21 mouse cellular contexts compared by ENCODE assay signal in genomic region chr2:20764566-20765090, GRCm38 (mm10).
DNase-seq lines count a peak whose midpoint lies in the region; TF ChIP-seq lines count a peak whose summit lies in the region.
"Had no signal": no experiment of that assay in that cellular context is flagged by ENCODE, and none has a peak within 500 bp of the region (broad histone marks: within the 10 kb centered on the region; RNA-seq: fewer than 3 reads in every experiment).

No protein-coding gene starts in this region.

- TF ChIP-seq CTCF in gastrocnemius, adult 2 months (IDR thresholded peaks at IDR 0.05), result no peak

- intact Hi-C loops in gastrocnemius, adult 2 months (cut with DNase I), result no loop called here
- intact Hi-C loops in gastrocnemius, postnatal 14 days (cut with DNase I; ENCODE audit: low total_unique reads), result no loop called here
- intact Hi-C loops in left cerebral cortex, postnatal 4 days (cut with DNase I), result no loop called here

- no peak overlapping the region for H3K4me3 ChIP-seq in gastrocnemius, adult 2 months
- H3K4me3 ChIP-seq: embryonic facial prominence, embryonic 13.5 days; embryonic facial prominence, embryonic 15.5 days; erythroblast, embryonic 14.5 days; forebrain, embryonic 10.5 days; forebrain, embryonic 12.5 days had no signal

- peak; percentile 68 for DNase-seq in gastrocnemius, adult 2 months
- no peak for DNase-seq in gastrocnemius, postnatal 14 days
- DNase-seq in gastrocnemius, postnatal 25 days, result peak; percentile 39
- DNase-seq in gastrocnemius, postnatal 10 days, result no peak
- peak; percentile 74 for DNase-seq in skeletal muscle tissue, adult 2 months (ENCODE audit: low read depth, low spot score)
- no peak for DNase-seq in left cerebral cortex, postnatal 4 days
- DNase-seq: adrenal gland, adult 2 months; adrenal gland, postnatal 10 days; adrenal gland, postnatal 25 days; cerebellum, adult 11 months; cerebellum, adult 18-20 months; cerebellum, adult 8-10 months; cerebellum, adult 9-11 months; cerebellum, postnatal 14 days; cerebellum, postnatal 36 days; embryo, embryonic 11 days had no signal

- H3K27ac ChIP-seq in gastrocnemius, adult 2 months, result peak overlapping the region; percentile 81
- H3K27ac ChIP-seq: embryonic facial prominence, embryonic 13.5 days; embryonic facial prominence, embryonic 15.5 days; forebrain, embryonic 10.5 days; forebrain, embryonic 12.5 days had no signal

Comparison
In these comparisons a context has a peak if more than half of its experiments do, and no peak if none do; other contexts are left out.
1. DNase-seq: peak in gastrocnemius, adult 2 months (single experiment), gastrocnemius, postnatal 25 days (single experiment) and skeletal muscle tissue, adult 2 months (single experiment); none in gastrocnemius, postnatal 14 days (single experiment), gastrocnemius, postnatal 10 days (single experiment) and left cerebral cortex, postnatal 4 days (single experiment).